In genomic region chr9:110124008-110124540, GRCm38 (mm10) we compare ENCODE assay signal across 7 mouse cellular contexts. TPM values are rescaled to one million over a fixed set of nuclear protein-coding genes. Genes with fewer than 3 reads are reported as not detected.
A peak's percentile ranks its signal among the peaks of the same experiment; 100 is the strongest.
DNase-seq lines count a peak whose midpoint lies in the region; ATAC-seq and TF ChIP-seq lines count a peak whose summit lies in the region.
"Not testable (repeated sequence)": the region's sequence is repeated elsewhere in the genome, so short reads cannot be mapped to it uniquely, and the experiment has no call there.

No protein-coding gene starts in this region.

- H3K27ac ChIP-seq in CH12.LX (ENCODE audit: insufficient read depth, low read depth); ES-E14 (ENCODE audit: insufficient read depth, low read depth, low read length, poor library complexity, severe bottlenecking); heart, adult 2 months; kidney, postnatal 0 days; lung, embryonic 14.5 days (ENCODE audit: low read depth): not testable (repeated sequence)

- peaks cover 3 to 13% of the 10 kb centered on the region in 2 experiments for H3K4me1 ChIP-seq in CH12.LX (ENCODE audit: control insufficient read depth in 1 of 2, insufficient read depth in 2 of 2)
- not testable (repeated sequence) for H3K4me1 ChIP-seq in ES-E14 (ENCODE audit: control insufficient read depth in 2 of 2, insufficient read depth in 2 of 2, low read length in 2 of 2, poor library complexity in 1 of 2); heart, adult 2 months (ENCODE audit: control insufficient read depth, insufficient read depth, low read length); kidney, postnatal 0 days (replicated peaks; ENCODE audit: insufficient read depth, low read length); lung, embryonic 14.5 days (ENCODE audit: insufficient read depth)

- not testable (repeated sequence) for H3K79me2 ChIP-seq in CH12.LX (replicated peaks; ENCODE audit: control insufficient read depth, extremely low read depth, insufficient read depth, poor library complexity, severe bottlenecking); heart, adult 2 months (replicated peaks; ENCODE audit: control insufficient read depth, insufficient read depth, low read length)

- dilution Hi-C loops in CH12.LX (cut with MboI; ENCODE audit: extremely low pct_ligation_motif_present, extremely low pct_unique_long_range_greater_than_20kb, low sequenced_read_pairs) = not testable (repeated sequence)

- not testable (repeated sequence) for H3K36me3 ChIP-seq in CH12.LX (replicated peaks in 1 of 2; ENCODE audit: control insufficient read depth in 1 of 2, insufficient read depth in 1 of 2, low read length in 1 of 2); ES-E14 (ENCODE audit: control insufficient read depth, insufficient read depth, low read length, poor library complexity, severe bottlenecking); heart, adult 2 months (ENCODE audit: control insufficient read depth, insufficient read depth, low read length); kidney, postnatal 0 days (ENCODE audit: insufficient read depth, low read length); lung, embryonic 14.5 days (ENCODE audit: insufficient read depth)

- in situ Hi-C loops in CH12.LX (cut with MboI; ENCODE audit: low pct_ligation_motif_present, low pct_unique_long_range_greater_than_20kb, low sequenced_read_pairs); ES-E14 (cut with MboI; ENCODE audit: low sequenced_read_pairs in 2 of 2, unreplicated experiment in 2 of 2): not testable (repeated sequence)

- TF ChIP-seq RAD21 in CH12.LX (IDR thresholded peaks at IDR 0.05; ENCODE audit: low read depth, low read length) = not testable (repeated sequence)

- not testable (repeated sequence) for ATAC-seq in kidney, postnatal 0 days (replicated peaks; ENCODE audit: low FRiP score, low read depth); lung, embryonic 14.5 days (ENCODE audit: insufficient read depth)

- not testable (repeated sequence) for H3K4me2 ChIP-seq in CH12.LX (ENCODE audit: insufficient read depth, low read depth, poor library complexity, severe bottlenecking); kidney, postnatal 0 days (ENCODE audit: low read length); lung, embryonic 14.5 days

- DNase-seq in 416B (ENCODE audit: low read depth) (peak; percentile 56), R1 (ENCODE audit: low read depth, low spot score) (peak; percentile 31)
- not testable (repeated sequence) for DNase-seq in CH12.LX (ENCODE audit: extremely low read depth); ES-E14 (ENCODE audit: low read depth, low spot score); heart, adult 2 months; kidney, postnatal 0 days (ENCODE audit: low spot score); lung, embryonic 14.5 days

- intact Hi-C loops in heart, adult 2 months (cut with DNase I) = not testable (repeated sequence)

- WGBS in heart, adult 2 months = 59% methylated on average over 2 of the region's 2 CpGs
- 50% methylated on average over 2 of the region's 2 CpGs for WGBS in kidney, postnatal 0 days
- WGBS in lung, embryonic 14.5 days = 46% methylated on average over 2 of the region's 2 CpGs

- not testable (repeated sequence) for TF ChIP-seq POLR2A in CH12.LX (IDR thresholded peaks at IDR 0.05; ENCODE audit: low read depth, low read length); heart, adult 2 months (IDR thresholded peaks at IDR 0.05; ENCODE audit: insufficient read depth, low read depth, low read length)

- TF ChIP-seq CTCF in CH12.LX (conservative IDR thresholded peaks at IDR 0.05 in 1 of 2, IDR thresholded peaks at IDR 0.05 in 1 of 2; ENCODE audit: low read depth in 2 of 2, low read length in 2 of 2) = peak in 1 of 2 experiments; percentile 44; a peak in 2 of 4 replicates
- 0 out of 2 replicates have a peak, but pooled peaks have one; percentile 8 for TF ChIP-seq CTCF in heart, adult 2 months (IDR thresholded peaks at IDR 0.05)
- TF ChIP-seq CTCF in kidney, postnatal 0 days (IDR thresholded peaks at IDR 0.05; ENCODE audit: low read depth) = 0 out of 2 replicates have a peak, but pooled peaks have one; percentile 19
- 0 out of 2 replicates have a peak, but pooled peaks have one; percentile 6 for TF ChIP-seq CTCF in lung, embryonic 14.5 days (IDR thresholded peaks at IDR 0.05; ENCODE audit: low read depth)

- H3K9me3 ChIP-seq in CH12.LX (replicated peaks; ENCODE audit: low read length); ES-E14 (ENCODE audit: control insufficient read depth, insufficient read depth, low read depth, low read length); kidney, postnatal 0 days (replicated peaks; ENCODE audit: low read length); lung, embryonic 14.5 days (ENCODE audit: low read depth, low read length): not testable (repeated sequence)

- not testable (repeated sequence) for TF ChIP-seq EP300 in CH12.LX (IDR thresholded peaks at IDR 0.05; ENCODE audit: low read length); heart, adult 2 months (IDR thresholded peaks at IDR 0.05; ENCODE audit: insufficient read depth, low read depth, low read length)

- H3K4me3 ChIP-seq in CH12.LX (replicated peaks in 1 of 3; ENCODE audit: low read depth in 2 of 3, low read length in 2 of 3, poor library complexity in 1 of 3); ES-E14 (ENCODE audit: insufficient read depth in 1 of 2, low read depth in 1 of 2, low read length in 2 of 2, poor library complexity in 1 of 2, severe bottlenecking in 1 of 2); heart, adult 2 months; kidney, postnatal 0 days (replicated peaks; ENCODE audit: low read depth, low read length); lung, embryonic 14.5 days (ENCODE audit: low read depth, low read length): not testable (repeated sequence)

- not testable (repeated sequence) for H3K9ac ChIP-seq in CH12.LX (ENCODE audit: insufficient read depth, low read depth); ES-E14 (ENCODE audit: insufficient read depth, low read depth, low read length, poor library complexity, severe bottlenecking); heart, adult 2 months (ENCODE audit: low read depth, low read length); kidney, postnatal 0 days (ENCODE audit: low read depth, low read length); lung, embryonic 14.5 days

- H3K27me3 ChIP-seq in CH12.LX (replicated peaks); heart, adult 2 months (ENCODE audit: control insufficient read depth, insufficient read depth, low read length); kidney, postnatal 0 days (ENCODE audit: insufficient read depth, low read length); lung, embryonic 14.5 days (ENCODE audit: insufficient read depth, low read length): not testable (repeated sequence)

TF ChIP-seq in CH12.LX, 34 proteins besides CTCF, POLR2A, EP300 and RAD21:
- TF ChIP-seq ZNF384 (IDR thresholded peaks at IDR 0.05; ENCODE audit: low read depth, low read length) = 0 out of 2 replicates have a peak, but pooled peaks have one; percentile 15
TF ChIP-seq in CH12.LX: peak in this region for 1; not testable (repeated sequence) for 33.

TF ChIP-seq in ES-E14, 5 proteins besides CTCF, POLR2A, EP300 and RAD21:
- TF ChIP-seq ZNF384 (IDR thresholded peaks at IDR 0.05; ENCODE audit: low read depth, low read length) = 0 out of 2 replicates have a peak, but pooled peaks have one; percentile 40

RNA-seq across cellular contexts. Expression of gene Dhx30, which starts 6.4 kb away (rescaled TPM):
- 129 and 142 TPM in 2 replicates for total RNA-seq in CH12.LX (2012; rRNA removed)
- 64.7 and 68.8 TPM in 2 replicates for total RNA-seq in CH12.LX (2014; rRNA removed)
- 99.3 and 102 TPM in 2 replicates for polyA plus RNA-seq in CH12.LX (2012; ENCODE audit: insufficient read length, low read depth)
- 191 and 204 TPM in 2 replicates for total RNA-seq in ES-E14 (2012; rRNA removed)
- 10 to 100 TPM; 64.8 to 68.6 TPM for total RNA-seq in heart, adult 2 months (2021)
- 56.7 and 73.5 TPM in 2 replicates for polyA plus RNA-seq in heart, adult 2 months (2012; rRNA removed)
- polyA plus RNA-seq in kidney, postnatal 0 days (2015; fragmentation: Nextera tagmentation; extraction: Ambion mirVana) = 86.5 and 88.9 TPM in 2 replicates
- 124 and 137 TPM in 2 replicates for polyA plus RNA-seq in lung, embryonic 14.5 days (2014; fragmentation: Nextera tagmentation; extraction: Ambion mirVana)

RNA-seq across cellular contexts. Expression of gene Smarcc1, which starts 6.6 kb away (rescaled TPM):
- 41.3 and 44.2 TPM in 2 replicates for total RNA-seq in CH12.LX (2012; rRNA removed)
- 26.8 and 30.4 TPM in 2 replicates for total RNA-seq in CH12.LX (2014; rRNA removed)
- polyA plus RNA-seq in CH12.LX (2012; ENCODE audit: insufficient read length, low read depth) = 89.9 and 97.0 TPM in 2 replicates
- total RNA-seq in ES-E14 (2012; rRNA removed) = 56.9 and 64.3 TPM in 2 replicates
- 10 to 100 TPM; 24.1 to 25.2 TPM for total RNA-seq in heart, adult 2 months (2021)
- 8.4 and 10.6 TPM in 2 replicates for polyA plus RNA-seq in heart, adult 2 months (2012; rRNA removed)
- 58.1 and 63.8 TPM in 2 replicates for polyA plus RNA-seq in kidney, postnatal 0 days (2015; fragmentation: Nextera tagmentation; extraction: Ambion mirVana)
- polyA plus RNA-seq in lung, embryonic 14.5 days (2014; fragmentation: Nextera tagmentation; extraction: Ambion mirVana) = 160 TPM in 2 replicates
